Mouse (Mus musculus) bone marrow macrophage, adult 2 months (primary cell): Measurements from ENCODE around the gene Nfix. TPM values are rescaled to one million over a fixed set of nuclear protein-coding genes. Genes with fewer than 3 reads are reported as not detected.

Source experiments
- H3K27ac ChIP-seq: 2 replicates; pipeline ENCODE4 v1.5.1; 2012; ENCODE audit warnings: low read depth, low read length; ENCODE audit not compliant: insufficient read depth
- H3K4me1 ChIP-seq: 2 replicates; pipeline ENCODE4 v1.6.1; 2012; ENCODE audit warnings: low read length; ENCODE audit not compliant: control insufficient read depth, insufficient read depth
- H3K4me3 ChIP-seq: 2 replicates; pipeline ENCODE4 v1.5.1; 2012; ENCODE audit warnings: mild to moderate bottlenecking, low read length, moderate library complexity; ENCODE audit not compliant: insufficient read depth
- CTCF ChIP-seq: IDR thresholded peaks from 2 replicates; pipeline ENCODE4 v1.5.1; 2012; ENCODE audit warnings: low read depth, mild to moderate bottlenecking, low read length, moderate library complexity
- POLR2A ChIP-seq: IDR thresholded peaks from 2 replicates; pipeline ENCODE4 v1.6.1; 2012; ENCODE audit warnings: mild to moderate bottlenecking, low read depth, low read length, borderline replicate concordance
- polyA plus RNA-seq: library from polyadenylated mRNA; stranded (reverse); fragments of >200 nt; gene quantifications from 2 replicates; pipeline ENCODE4 v1.2.4, GENCODE M21; 2012; ENCODE audit not compliant: missing spikeins, insufficient read depth, insufficient read length

Nfix gene
- polyA plus RNA-seq, 1 experiment: 12.5 TPM

DNA sequence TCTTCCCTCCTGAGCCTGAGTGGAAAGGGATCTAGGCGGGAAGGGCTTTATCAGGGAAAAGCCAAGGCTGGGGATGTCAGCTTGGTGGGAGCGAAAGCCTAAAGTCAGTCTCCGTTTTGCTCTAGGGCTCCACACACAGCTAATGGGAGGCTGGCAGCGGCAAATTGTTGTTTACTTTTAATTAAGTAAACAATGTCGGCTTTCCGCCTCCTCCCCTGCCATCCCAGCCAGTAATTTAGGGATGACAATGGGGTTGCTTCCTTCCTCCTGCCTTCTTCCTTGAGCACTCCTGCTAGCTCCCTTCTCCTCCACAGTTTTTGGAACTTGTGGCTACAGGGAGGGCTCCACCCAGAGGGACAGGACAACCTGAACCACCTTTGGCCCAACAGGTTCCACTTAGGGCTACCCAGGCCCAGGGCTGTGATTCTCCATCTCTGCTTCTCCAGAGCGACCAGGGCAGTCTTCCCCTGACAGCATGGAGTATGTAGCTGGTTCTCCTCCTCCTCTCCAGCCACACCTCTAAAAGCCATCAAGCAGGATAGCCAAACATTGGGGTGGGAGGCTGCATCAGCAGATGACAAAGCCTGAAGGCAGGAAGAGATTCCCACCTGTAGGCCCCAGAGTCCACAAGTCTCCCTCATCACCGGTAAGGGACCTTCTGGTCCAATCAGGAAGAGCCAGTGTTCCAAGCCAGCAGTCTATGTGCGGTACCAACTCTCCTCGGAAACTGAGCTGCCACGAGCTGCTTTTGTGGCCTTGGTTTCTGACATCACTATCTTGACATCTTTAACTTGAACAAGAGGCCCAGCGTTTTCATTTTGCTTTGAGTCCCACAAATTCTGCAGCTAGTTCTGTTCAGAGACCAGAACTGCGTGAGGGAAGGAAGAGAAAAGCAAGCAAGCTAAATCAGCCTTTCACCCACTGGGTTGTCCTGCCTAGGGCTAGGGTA lies 59.0 kb downstream of the Nfix start:
- Histone ChIP-seq H3K27ac (no peak overlapping the region), H3K4me3 (no peak overlapping the region), H3K4me1 (peaks cover 31% of the 10 kb centered on the region)
- TF ChIP-seq CTCF: no peak
- no peak for TF ChIP-seq POLR2A

GRCm38 (mm10) chr8:84739401-84739742 lies 60.8 kb downstream of the Nfix start:
- Histone ChIP-seq H3K27ac (no peak overlapping the region), H3K4me1 (peaks cover 18% of the 10 kb centered on the region), H3K4me3 (no peak overlapping the region)
- TF ChIP-seq POLR2A (no peak), CTCF (no peak)

DNA sequence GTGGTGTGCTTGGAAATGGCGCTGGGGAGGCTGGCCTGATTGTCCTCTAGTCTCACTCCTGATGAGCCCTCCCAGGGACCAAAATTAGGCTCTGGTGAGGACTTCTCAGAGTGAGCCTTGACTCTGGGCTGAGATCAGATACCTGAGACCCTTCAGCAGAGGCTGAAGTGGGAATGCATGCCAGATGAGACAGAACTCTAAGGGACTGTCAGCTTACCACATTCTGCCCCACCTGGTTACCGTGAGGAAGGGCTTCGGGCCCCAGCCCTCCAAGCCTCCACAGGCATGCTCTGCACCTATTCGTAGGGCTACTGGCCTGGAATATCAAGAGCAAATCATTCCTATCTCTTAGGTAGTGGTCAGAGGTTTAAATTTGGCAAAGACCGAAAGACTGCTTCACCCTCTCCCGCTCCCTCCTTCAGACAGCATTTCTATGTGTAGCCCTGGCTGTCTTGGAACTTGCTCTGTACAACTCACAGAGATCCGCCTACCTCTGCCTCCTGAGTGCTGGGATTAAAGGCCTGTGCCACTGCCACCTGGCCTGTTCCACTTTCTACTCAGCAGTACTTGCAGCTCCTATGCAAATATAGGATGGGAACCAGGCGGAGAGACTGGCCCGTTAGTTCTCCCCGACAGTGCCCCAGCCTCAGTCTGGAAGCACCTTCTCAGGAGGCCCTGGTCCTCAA lies 61.3 kb downstream of the Nfix start:
- H3K4me1 ChIP-seq: peaks cover 13% of the 10 kb centered on the region

DNA sequence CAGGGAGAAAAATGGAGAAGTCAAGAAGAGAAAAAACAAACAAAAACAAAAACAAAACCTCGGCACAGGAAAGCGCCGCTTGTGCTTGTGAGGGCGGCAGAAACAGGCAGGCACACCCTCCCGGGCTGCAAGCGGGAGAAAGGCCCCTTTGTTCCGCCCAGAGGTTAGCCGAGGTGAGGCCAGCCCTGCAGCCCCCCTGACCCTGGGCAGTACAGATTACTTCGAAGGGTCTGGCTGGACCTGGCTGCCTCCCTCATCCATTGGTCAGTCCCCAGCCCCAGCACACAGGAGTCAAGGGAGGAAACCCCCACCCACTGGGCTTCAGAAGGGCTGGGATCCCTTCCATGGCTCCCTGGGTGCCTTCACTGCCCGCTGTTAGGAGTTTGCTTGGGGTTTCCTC lies 61.9 kb downstream of the Nfix start:
- no peak overlapping the region for H3K27ac ChIP-seq
- peaks cover 8% of the 10 kb centered on the region for H3K4me1 ChIP-seq
- no peak overlapping the region for H3K4me3 ChIP-seq
- TF ChIP-seq CTCF: no peak
- no peak for TF ChIP-seq POLR2A

More for the DNA sequence above, 61.3 kb downstream of the Nfix start:
- TF ChIP-seq CTCF (no peak), POLR2A (no peak)
- Histone ChIP-seq H3K27ac (no peak overlapping the region), H3K4me3 (no peak overlapping the region)

GRCm38 (mm10) chr8:84737608-84738007 lies 62.5 kb downstream of the Nfix start:
- H3K27ac ChIP-seq: no peak overlapping the region
- H3K4me1 ChIP-seq: peaks cover 7% of the 10 kb centered on the region
- TF ChIP-seq POLR2A: no peak
- peak; percentile 94 for TF ChIP-seq CTCF
- no peak overlapping the region for H3K4me3 ChIP-seq

GRCm38 (mm10) chr8:84736521-84736920 lies 63.6 kb downstream of the Nfix start:
- H3K4me3 ChIP-seq: no peak overlapping the region
- peaks cover 7% of the 10 kb centered on the region for H3K4me1 ChIP-seq
- H3K27ac ChIP-seq: no peak overlapping the region
- TF ChIP-seq POLR2A (no peak), CTCF (no peak)

GRCm38 (mm10) chr8:84735597-84735996 lies 64.5 kb downstream of the Nfix start:
- Histone ChIP-seq H3K4me3 (no peak overlapping the region), H3K27ac (no peak overlapping the region), H3K4me1 (peaks cover 7% of the 10 kb centered on the region)
- TF ChIP-seq POLR2A (no peak), CTCF (no peak)

GRCm38 (mm10) chr8:84734680-84735079 lies 65.5 kb downstream of the Nfix start:
- H3K4me3 ChIP-seq: no peak overlapping the region
- H3K27ac ChIP-seq: no peak overlapping the region
- H3K4me1 ChIP-seq: peaks cover 7% of the 10 kb centered on the region
- TF ChIP-seq POLR2A: no peak
- TF ChIP-seq CTCF: no peak

DNA sequence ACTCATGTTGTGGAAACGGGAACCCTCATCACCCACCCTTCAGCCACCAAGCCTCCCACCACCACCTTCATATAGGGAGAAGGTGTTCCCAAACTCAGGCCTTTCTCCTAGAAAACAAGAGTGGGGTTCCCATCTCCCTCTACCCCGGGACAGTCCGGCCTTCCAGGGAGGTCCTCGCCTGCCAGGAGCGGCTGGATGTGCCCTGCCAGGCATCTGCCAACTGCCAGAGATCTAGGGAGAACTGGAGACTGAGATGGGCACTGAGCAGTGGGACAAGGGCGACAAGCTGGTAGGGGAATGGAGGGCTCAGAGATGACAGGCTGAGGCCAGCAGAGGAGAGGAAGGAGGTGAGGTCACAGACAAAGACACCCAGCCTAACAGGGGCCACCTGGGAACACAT lies 66.2 kb downstream of the Nfix start:
- peaks cover 5% of the 10 kb centered on the region for H3K4me1 ChIP-seq
- no peak overlapping the region for H3K27ac ChIP-seq
- no peak for TF ChIP-seq POLR2A
- TF ChIP-seq CTCF: no peak
- H3K4me3 ChIP-seq: no peak overlapping the region

GRCm38 (mm10) chr8:84732996-84733395 lies 67.1 kb downstream of the Nfix start:
- no peak for TF ChIP-seq CTCF
- TF ChIP-seq POLR2A: no peak
- no peak overlapping the region for H3K27ac ChIP-seq
- H3K4me3 ChIP-seq: no peak overlapping the region
- H3K4me1 ChIP-seq: peaks cover 3% of the 10 kb centered on the region
